Mouse (Mus musculus) kidney, embryonic 14.5 days (tissue): Measurements from ENCODE around the gene Pcmt1. TPM values are rescaled to one million over a fixed set of nuclear protein-coding genes. Genes with fewer than 3 reads are reported as not detected.
A peak's percentile ranks its signal among the peaks of the same experiment; 100 is the strongest.

Source experiments
- ATAC-seq: fragments of 200-750 bp; cut with Nextera tagmentation; 2 replicates; pipeline ENCODE4 v1.8.0; 2017; ENCODE audit warnings: moderate number of reproducible peaks, mild to moderate bottlenecking, moderate TSS enrichment, moderate library complexity; ENCODE audit not compliant: low FRiP score, low TSS enrichment
- H3K27ac ChIP-seq: fragments of 300-500 bp; sonication (generic); 2 replicates; pipeline ENCODE4 v1.5.1; 2014; ENCODE audit warnings: low read depth, mild to moderate bottlenecking, low read length, moderate library complexity, mixed read lengths
- H3K27me3 ChIP-seq: fragments of 300-500 bp; sonication (generic); 2 replicates; pipeline ENCODE4 v1.6.1; 2014; ENCODE audit warnings: mild to moderate bottlenecking, low read length; ENCODE audit not compliant: control insufficient read depth, insufficient read depth
- H3K36me3 ChIP-seq: fragments of 300-500 bp; sonication (generic); 2 replicates; pipeline ENCODE4 v1.6.1; 2014; ENCODE audit warnings: low read length, mixed read lengths; ENCODE audit not compliant: control insufficient read depth, insufficient read depth
- H3K4me1 ChIP-seq: fragments of 300-500 bp; sonication (generic); 2 replicates; pipeline ENCODE4 v1.6.1; 2014; ENCODE audit warnings: low read length, mixed read lengths; ENCODE audit not compliant: control insufficient read depth, insufficient read depth
- H3K4me2 ChIP-seq: fragments of 300-500 bp; sonication (generic); replicated peaks from 2 replicates; pipeline ENCODE4 v1.6.1; 2014; ENCODE audit warnings: low read depth, mild to moderate bottlenecking, low read length
- H3K4me3 ChIP-seq: fragments of 300-500 bp; sonication (generic); 2 replicates; pipeline ENCODE4 v1.5.1; 2014; ENCODE audit warnings: mild to moderate bottlenecking, low read length
- H3K9ac ChIP-seq: fragments of 300-500 bp; sonication (generic); 2 replicates; pipeline ENCODE4 v1.6.1; 2014; ENCODE audit warnings: low read depth, mild to moderate bottlenecking, low read length, moderate library complexity
- H3K9me3 ChIP-seq: fragments of 300-500 bp; sonication (generic); 2 replicates; pipeline ENCODE4 v1.6.1; 2016; ENCODE audit warnings: low read length; ENCODE audit not compliant: control insufficient read depth
- WGBS: fragments of 180-500 bp; shearing (Covaris S2); extraction: QIAGEN DNeasy Blood & Tissue Kit; methylation state at CpG from one replicate; pipeline ENCODE4 v1.1.7; 2014; 5-methylcytosine and 5-hydroxymethylcytosine counted together
- polyA plus RNA-seq: library from polyadenylated mRNA; unstranded; fragments of >200 nt; fragmentation: Nextera tagmentation; extraction: Ambion mirVana; gene quantifications from 2 replicates; pipeline ENCODE4 v1.2.1, GENCODE M21; 2014

Pcmt1 gene
- polyA plus RNA-seq, 1 experiment from 2014 or later, result 109 TPM

GRCm38 (mm10) chr10:7611647-7612046 is 69.3 kb downstream of the Pcmt1 start:
- no peak overlapping the region for H3K4me3 ChIP-seq
- 78% methylated on average over 6 of the region's 6 CpGs for WGBS

GRCm38 (mm10) chr10:7608611-7609010 is 72.3 kb downstream of the Pcmt1 start:
- no peaks in the 10 kb centered on the region for H3K36me3 ChIP-seq
- H3K4me1 ChIP-seq, result no peaks in the 10 kb centered on the region
- H3K4me3 ChIP-seq, result no peak overlapping the region
- H3K9ac ChIP-seq, result no peak overlapping the region
- H3K27me3 ChIP-seq, result no peaks in the 10 kb centered on the region
- H3K4me2 ChIP-seq, result no peak overlapping the region
- no peak for ATAC-seq
- H3K9me3 ChIP-seq, result no peaks in the 10 kb centered on the region
- no peak overlapping the region for H3K27ac ChIP-seq
- 89% methylated on average over 17 of the region's 17 CpGs for WGBS

More at GRCm38 (mm10) chr10:7611647-7612046, 69.3 kb downstream of the Pcmt1 start:
- ATAC-seq, result no peak
- Histone ChIP-seq H3K4me2 (no peak overlapping the region), H3K36me3 (no peaks in the 10 kb centered on the region), H3K27ac (no peak overlapping the region), H3K9ac (no peak overlapping the region), H3K4me1 (no peaks in the 10 kb centered on the region), H3K9me3 (peaks cover 4% of the 10 kb centered on the region), H3K27me3 (no peaks in the 10 kb centered on the region)

GRCm38 (mm10) chr10:7606437-7606836 is 74.5 kb downstream of the Pcmt1 start:
- no peak overlapping the region for H3K4me2 ChIP-seq
- no peak overlapping the region for H3K4me3 ChIP-seq
- H3K27ac ChIP-seq, result no peak overlapping the region
- WGBS, result 88% methylated on average over 2 of the region's 2 CpGs
- no peaks in the 10 kb centered on the region for H3K4me1 ChIP-seq
- H3K9ac ChIP-seq, result no peak overlapping the region
- no peak for ATAC-seq
- H3K9me3 ChIP-seq, result no peaks in the 10 kb centered on the region
- no peaks in the 10 kb centered on the region for H3K36me3 ChIP-seq
- no peaks in the 10 kb centered on the region for H3K27me3 ChIP-seq

GRCm38 (mm10) chr10:7605168-7605567 is 75.8 kb downstream of the Pcmt1 start:
- no peaks in the 10 kb centered on the region for H3K4me1 ChIP-seq
- H3K9me3 ChIP-seq, result no peaks in the 10 kb centered on the region
- no peaks in the 10 kb centered on the region for H3K36me3 ChIP-seq
- no peak overlapping the region for H3K27ac ChIP-seq
- no peak overlapping the region for H3K9ac ChIP-seq
- no peaks in the 10 kb centered on the region for H3K27me3 ChIP-seq
- 84% methylated on average over 2 of the region's 2 CpGs for WGBS
- no peak for ATAC-seq
- no peak overlapping the region for H3K4me2 ChIP-seq
- no peak overlapping the region for H3K4me3 ChIP-seq

- Histone ChIP-seq H3K4me2 (no peak overlapping the region), H3K27me3 (no peaks in the 10 kb centered on the region), H3K9me3 (no peaks in the 10 kb centered on the region), H3K4me3 (no peak overlapping the region), H3K36me3 (no peaks in the 10 kb centered on the region), H3K27ac (no peak overlapping the region), H3K4me1 (no peaks in the 10 kb centered on the region), H3K9ac (no peak overlapping the region)
- 17% methylated on average over 6 of the region's 6 CpGs for WGBS
- ATAC-seq, result no peak
Observed at GRCm38 (mm10) chr10:7600647-7601046, 80.3 kb downstream of the Pcmt1 start.

- Histone ChIP-seq H3K4me1 (no peaks in the 10 kb centered on the region), H3K4me3 (no peak overlapping the region), H3K36me3 (no peaks in the 10 kb centered on the region), H3K4me2 (no peak overlapping the region), H3K27ac (no peak overlapping the region), H3K27me3 (no peaks in the 10 kb centered on the region), H3K9ac (no peak overlapping the region), H3K9me3 (no peaks in the 10 kb centered on the region)
- 88% methylated on average over 7 of the region's 7 CpGs for WGBS
- ATAC-seq, result no peak
Observed at GRCm38 (mm10) chr10:7598177-7598576, 82.8 kb downstream of the Pcmt1 start.

GRCm38 (mm10) chr10:7596251-7596650 is 84.7 kb downstream of the Pcmt1 start:
- Histone ChIP-seq H3K4me2 (no peak overlapping the region), H3K9ac (no peak overlapping the region), H3K9me3 (no peaks in the 10 kb centered on the region), H3K27ac (no peak overlapping the region), H3K4me3 (no peak overlapping the region), H3K36me3 (no peaks in the 10 kb centered on the region), H3K4me1 (no peaks in the 10 kb centered on the region), H3K27me3 (peaks cover 9% of the 10 kb centered on the region)
- ATAC-seq, result no peak
- WGBS, result 87% methylated on average over 1 of the region's 1 CpGs

GRCm38 (mm10) chr10:7594797-7595196 is 86.1 kb downstream of the Pcmt1 start:
- ATAC-seq, result no peak
- H3K9ac ChIP-seq, result no peak overlapping the region
- H3K27ac ChIP-seq, result no peak overlapping the region
- H3K9me3 ChIP-seq, result no peaks in the 10 kb centered on the region
- H3K4me3 ChIP-seq, result no peak overlapping the region
- H3K4me2 ChIP-seq, result no peak overlapping the region
- no peaks in the 10 kb centered on the region for H3K36me3 ChIP-seq
- peaks cover 15% of the 10 kb centered on the region for H3K27me3 ChIP-seq
- peaks cover 5% of the 10 kb centered on the region; the same call in 1 of the 2 replicates for H3K4me1 ChIP-seq
- WGBS, result 47% methylated on average over 7 of the region's 7 CpGs

GRCm38 (mm10) chr10:7590792-7591191 is 90.1 kb downstream of the Pcmt1 start:
- H3K4me2 ChIP-seq, result peak overlapping the region; percentile 100
- H3K9me3 ChIP-seq, result no peaks in the 10 kb centered on the region
- 5% methylated on average over 8 of the region's 8 CpGs for WGBS
- peaks cover 15% of the 10 kb centered on the region for H3K27me3 ChIP-seq
- H3K4me1 ChIP-seq, result peaks cover 5% of the 10 kb centered on the region; the same call in 1 of the 2 replicates
- no peak for ATAC-seq
- H3K4me3 ChIP-seq, result peak overlapping the region; percentile 70
- H3K27ac ChIP-seq, result no peak overlapping the region
- no peak overlapping the region for H3K9ac ChIP-seq
- H3K36me3 ChIP-seq, result no peaks in the 10 kb centered on the region
